In the genomic region with DNA sequence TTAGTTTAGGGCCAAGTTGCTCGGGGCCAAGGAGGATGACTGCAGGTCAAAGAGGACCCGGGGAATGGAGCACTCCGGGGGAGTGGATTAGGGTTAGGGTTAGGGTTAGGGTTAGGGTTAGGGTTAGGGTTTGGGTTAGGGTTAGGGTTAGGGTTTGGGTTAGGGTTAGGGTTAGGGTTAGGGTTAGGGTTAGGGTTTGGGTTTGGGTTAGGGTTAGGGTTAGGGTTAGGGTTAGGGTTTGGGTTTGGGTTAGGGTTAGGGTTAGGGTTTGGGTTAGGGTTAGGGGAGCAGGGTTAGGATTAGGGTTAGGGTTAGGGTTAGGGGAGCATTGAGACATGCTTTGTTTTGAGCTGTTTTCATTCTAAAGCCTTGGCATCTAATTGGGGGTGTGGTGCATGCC, we compare ENCODE assay signal across 5 mouse cellular contexts.
DNase-seq lines count a peak whose midpoint lies in the region; ATAC-seq and TF ChIP-seq lines count a peak whose summit lies in the region.
"Not testable (repeated sequence)": the region's sequence is repeated elsewhere in the genome, so short reads cannot be mapped to it uniquely, and the experiment has no call there.

No protein-coding gene starts in this region.

- H3K27me3 ChIP-seq in Patski; embryonic facial prominence, embryonic 14.5 days (replicated peaks; ENCODE audit: control insufficient read depth, insufficient read depth, low read length); lung, embryonic 14.5 days (ENCODE audit: insufficient read depth, low read length): not testable (repeated sequence)

- not testable (repeated sequence) for H3K4me2 ChIP-seq in embryonic facial prominence, embryonic 14.5 days (ENCODE audit: low read depth, low read length); lung, embryonic 14.5 days

- not testable (repeated sequence) for H3K9ac ChIP-seq in embryonic facial prominence, embryonic 14.5 days (ENCODE audit: low read depth, low read length); lung, embryonic 14.5 days

- not testable (repeated sequence) for H3K9me3 ChIP-seq in embryonic facial prominence, embryonic 14.5 days (ENCODE audit: control insufficient read depth, low read length); lung, embryonic 14.5 days (ENCODE audit: low read depth, low read length)

- H3K27ac ChIP-seq in embryonic facial prominence, embryonic 14.5 days (replicated peaks; ENCODE audit: low read depth, low read length); lung, embryonic 14.5 days (ENCODE audit: low read depth): not testable (repeated sequence)

- H3K4me1 ChIP-seq in embryonic facial prominence, embryonic 14.5 days (ENCODE audit: control insufficient read depth, insufficient read depth, low read length); lung, embryonic 14.5 days (ENCODE audit: insufficient read depth): not testable (repeated sequence)

- peak; percentile 45 for DNase-seq in ES-CJ7 (ENCODE audit: low read depth, low spot score)
- DNase-seq in Patski (ENCODE audit: low read depth, low spot score), result not testable (repeated sequence)
- peak; percentile 36 for DNase-seq in embryonic facial prominence, embryonic 14.5 days (ENCODE audit: low spot score)
- peak; percentile 92 for DNase-seq in lung, embryonic 14.5 days

- not testable (repeated sequence) for H3K4me3 ChIP-seq in embryonic facial prominence, embryonic 14.5 days (ENCODE audit: low read depth, low read length); lung, embryonic 14.5 days (ENCODE audit: low read depth, low read length)

- CTCF ChIA-PET in Patski (lab: Charles Lee), result interaction anchor here (0.8 kb wide), 1 partner anchor 9 kb away, joined by 4 read pairs; no protein-coding TSS in a partner anchor

- 63% methylated on average over 3 of the region's 3 CpGs for WGBS in embryonic facial prominence, embryonic 14.5 days
- WGBS in lung, embryonic 14.5 days, result 68% methylated on average over 3 of the region's 3 CpGs

- TF ChIP-seq CTCF in Patski (IDR thresholded peaks at IDR 0.05); lung, embryonic 14.5 days (IDR thresholded peaks at IDR 0.05; ENCODE audit: low read depth): not testable (repeated sequence)

- H3K36me3 ChIP-seq in embryonic facial prominence, embryonic 14.5 days (ENCODE audit: control insufficient read depth, insufficient read depth, low read length); lung, embryonic 14.5 days (ENCODE audit: insufficient read depth): not testable (repeated sequence)

- POLR2A ChIA-PET in Patski (lab: Charles Lee), result not testable (repeated sequence)

- peak; percentile 65 for ATAC-seq in Patski
- ATAC-seq in embryonic facial prominence, embryonic 14.5 days (ENCODE audit: low read depth); lung, embryonic 14.5 days (ENCODE audit: insufficient read depth): not testable (repeated sequence)
- peak; percentile 92 for ATAC-seq in neutrophil, adult 5-6 weeks (ENCODE audit: extremely low read depth, insufficient number of reproducible peaks, low FRiP score, poor library complexity, severe bottlenecking)

- in situ Hi-C loops in Patski (cut with MboI; ENCODE audit: low pct_unique_long_range_greater_than_20kb), result not testable (repeated sequence)
